Mouse (Mus musculus) intestine, embryonic 16.5 days (tissue): Measurements from ENCODE around the gene Lhx2. TPM values are rescaled to one million over a fixed set of nuclear protein-coding genes. Genes with fewer than 3 reads are reported as not detected.
A peak's percentile ranks its signal among the peaks of the same experiment; 100 is the strongest.

Source experiments
- ATAC-seq: fragments of 200-750 bp; cut with Nextera tagmentation; 2 replicates; pipeline ENCODE4 v1.8.0; 2017; ENCODE audit warnings: moderate TSS enrichment, moderate library complexity
- H3K27ac ChIP-seq: fragments of 300-500 bp; sonication (generic); 2 replicates; pipeline ENCODE4 v1.5.1; 2014; ENCODE audit warnings: mild to moderate bottlenecking, low read length
- H3K27me3 ChIP-seq: fragments of 300-500 bp; sonication (generic); replicated peaks from 2 replicates; pipeline ENCODE4 v1.6.1; 2014; ENCODE audit warnings: low read length, control low read depth, mixed read lengths; ENCODE audit not compliant: control insufficient read depth, insufficient read depth
- H3K36me3 ChIP-seq: fragments of 300-500 bp; sonication (generic); 2 replicates; pipeline ENCODE4 v1.6.1; 2014; ENCODE audit warnings: low read length, control low read depth; ENCODE audit not compliant: control insufficient read depth, insufficient read depth
- H3K4me1 ChIP-seq: fragments of 300-500 bp; sonication (generic); 2 replicates; pipeline ENCODE4 v1.6.1; 2014; ENCODE audit warnings: low read length, control low read depth, mixed read lengths; ENCODE audit not compliant: control insufficient read depth, insufficient read depth
- H3K4me2 ChIP-seq: fragments of 300-500 bp; sonication (generic); 2 replicates; pipeline ENCODE4 v1.6.1; 2014; ENCODE audit warnings: low read depth, low read length, control low read depth
- H3K4me3 ChIP-seq: fragments of 300-500 bp; sonication (generic); 2 replicates; pipeline ENCODE4 v1.5.1; 2014; ENCODE audit warnings: mild to moderate bottlenecking, low read length
- H3K9ac ChIP-seq: fragments of 300-500 bp; sonication (generic); 2 replicates; pipeline ENCODE4 v1.6.1; 2014; ENCODE audit warnings: low read depth, low read length
- H3K9me3 ChIP-seq: fragments of 300-500 bp; sonication (generic); 2 replicates; pipeline ENCODE4 v1.6.1; 2016; ENCODE audit warnings: low read length, control low read depth; ENCODE audit not compliant: control insufficient read depth
- WGBS: fragments of 180-500 bp; shearing (Covaris S2); extraction: QIAGEN DNeasy Blood & Tissue Kit; methylation state at CpG from one replicate; pipeline ENCODE4 v1.1.7; 2014; 5-methylcytosine and 5-hydroxymethylcytosine counted together
- polyA plus RNA-seq: library from polyadenylated mRNA; unstranded; fragments of >200 nt; fragmentation: Nextera tagmentation; extraction: Ambion mirVana; gene quantifications from 2 replicates; pipeline ENCODE4 v1.2.1, GENCODE M21; 2015

The Lhx2 gene
- 0.05 TPM in 1 of 2 replicates, not detected in the other for polyA plus RNA-seq

GRCm38 (mm10) chr2:38338990-38339909 is at the start of gene Lhx2:
Gene Lhx2 (plus strand): TSS chr2:38339281.
- Histone ChIP-seq H3K27ac (no peak within 1 kb of the TSS), H3K4me1 (peaks cover 11% of the 10 kb centered on the region), H3K9me3 (no peaks in the 10 kb centered on the region), H3K36me3 (no peaks in the 10 kb centered on the region), H3K4me2 (peak within 1 kb of the TSS; percentile 85), H3K9ac (peak within 1 kb of the TSS; percentile 49), H3K4me3 (peak within 1 kb of the TSS; percentile 47), H3K27me3 (peaks cover 79% of the 10 kb centered on the region)
- peak; percentile 58 for ATAC-seq
- under 1% methylated on average over 59 of the region's 92 CpGs for WGBS

- Histone ChIP-seq H3K27ac (no peak overlapping the region), H3K4me1 (peaks cover 6% of the 10 kb centered on the region), H3K36me3 (no peaks in the 10 kb centered on the region), H3K27me3 (no peaks in the 10 kb centered on the region), H3K9me3 (no peaks in the 10 kb centered on the region), H3K9ac (no peak overlapping the region), H3K4me3 (no peak overlapping the region), H3K4me2 (no peak overlapping the region)
- no peak for ATAC-seq
- WGBS, result 77% methylated on average over 1 of the region's 1 CpGs
These were observed 47.6 kb upstream of the Lhx2 start for GRCm38 (mm10) chr2:38291526-38291925.

- no peak overlapping the region for H3K9ac ChIP-seq
- no peak overlapping the region for H3K4me3 ChIP-seq
- no peaks in the 10 kb centered on the region for H3K36me3 ChIP-seq
- H3K4me1 ChIP-seq, result no peaks in the 10 kb centered on the region
- H3K9me3 ChIP-seq, result no peaks in the 10 kb centered on the region
- ATAC-seq, result no peak
- H3K4me2 ChIP-seq, result no peak overlapping the region
- WGBS, result 90% methylated on average over 4 of the region's 4 CpGs
- H3K27me3 ChIP-seq, result no peaks in the 10 kb centered on the region
- no peak overlapping the region for H3K27ac ChIP-seq
These were observed 43.1 kb upstream of the Lhx2 start for GRCm38 (mm10) chr2:38295939-38296338.

- H3K9me3 ChIP-seq, result no peaks in the 10 kb centered on the region
- no peaks in the 10 kb centered on the region; the same call in 1 of the 2 replicates for H3K4me1 ChIP-seq
- H3K4me3 ChIP-seq, result no peak overlapping the region
- no peak overlapping the region for H3K27ac ChIP-seq
- H3K4me2 ChIP-seq, result no peak overlapping the region
- H3K36me3 ChIP-seq, result no peaks in the 10 kb centered on the region
- WGBS, result 53% methylated on average over 2 of the region's 2 CpGs
- ATAC-seq, result peak; percentile 51
- no peaks in the 10 kb centered on the region for H3K27me3 ChIP-seq
- H3K9ac ChIP-seq, result no peak overlapping the region
These were observed 38.1 kb upstream of the Lhx2 start for GRCm38 (mm10) chr2:38300941-38301340.

GRCm38 (mm10) chr2:38305152-38305551 is 33.9 kb upstream of the Lhx2 start:
- H3K27ac ChIP-seq, result no peak overlapping the region
- WGBS, result 46% methylated on average over 1 of the region's 1 CpGs
- H3K4me2 ChIP-seq, result no peak overlapping the region
- H3K27me3 ChIP-seq, result no peaks in the 10 kb centered on the region
- no peaks in the 10 kb centered on the region for H3K36me3 ChIP-seq
- H3K4me3 ChIP-seq, result no peak overlapping the region
- peak; percentile 86 for ATAC-seq
- no peaks in the 10 kb centered on the region; the same call in 1 of the 2 replicates for H3K4me1 ChIP-seq
- no peaks in the 10 kb centered on the region for H3K9me3 ChIP-seq
- H3K9ac ChIP-seq, result no peak overlapping the region

GRCm38 (mm10) chr2:38312921-38313320 is 26.2 kb upstream of the Lhx2 start:
- ATAC-seq, result no peak
- peaks cover 2% of the 10 kb centered on the region for H3K27me3 ChIP-seq
- no peak overlapping the region for H3K4me2 ChIP-seq
- H3K9me3 ChIP-seq, result no peaks in the 10 kb centered on the region
- no peak overlapping the region for H3K27ac ChIP-seq
- H3K36me3 ChIP-seq, result no peaks in the 10 kb centered on the region
- no peaks in the 10 kb centered on the region for H3K4me1 ChIP-seq
- H3K9ac ChIP-seq, result no peak overlapping the region
- no peak overlapping the region for H3K4me3 ChIP-seq
- WGBS, result 40% methylated on average over 3 of the region's 3 CpGs

- H3K4me3 ChIP-seq, result no peak overlapping the region
- H3K4me2 ChIP-seq, result no peak overlapping the region
- ATAC-seq, result no peak
- no peaks in the 10 kb centered on the region for H3K36me3 ChIP-seq
- H3K9ac ChIP-seq, result no peak overlapping the region
- peaks cover 2% of the 10 kb centered on the region for H3K27me3 ChIP-seq
- 53% methylated on average over 3 of the region's 3 CpGs for WGBS
- H3K27ac ChIP-seq, result no peak overlapping the region
- H3K9me3 ChIP-seq, result no peaks in the 10 kb centered on the region
- no peaks in the 10 kb centered on the region for H3K4me1 ChIP-seq
These were observed 25.7 kb upstream of the Lhx2 start for GRCm38 (mm10) chr2:38313399-38313798.

GRCm38 (mm10) chr2:38319086-38319485 is 20.0 kb upstream of the Lhx2 start:
- 86% methylated on average over 11 of the region's 11 CpGs for WGBS

GRCm38 (mm10) chr2:38320911-38321310 is 18.2 kb upstream of the Lhx2 start:
- Histone ChIP-seq H3K27ac (no peak overlapping the region), H3K36me3 (no peaks in the 10 kb centered on the region), H3K4me1 (no peaks in the 10 kb centered on the region), H3K4me2 (no peak overlapping the region), H3K9ac (no peak overlapping the region), H3K27me3 (peaks cover 5% of the 10 kb centered on the region), H3K9me3 (no peaks in the 10 kb centered on the region), H3K4me3 (no peak overlapping the region)
- no peak for ATAC-seq
- WGBS, result 57% methylated on average over 4 of the region's 4 CpGs

More at GRCm38 (mm10) chr2:38319086-38319485, 20.0 kb upstream of the Lhx2 start:
- no peak overlapping the region for H3K27ac ChIP-seq
- H3K9ac ChIP-seq, result no peak overlapping the region
- ATAC-seq, result no peak
- no peaks in the 10 kb centered on the region for H3K9me3 ChIP-seq
- H3K4me3 ChIP-seq, result no peak overlapping the region
- H3K4me1 ChIP-seq, result no peaks in the 10 kb centered on the region
- no peak overlapping the region for H3K4me2 ChIP-seq
- peaks cover 2% of the 10 kb centered on the region for H3K27me3 ChIP-seq
- H3K36me3 ChIP-seq, result no peaks in the 10 kb centered on the region
